Mouse (Mus musculus) heart, embryonic 16.5 days (tissue): Measurements from ENCODE around the gene Zswim1. TPM values are rescaled to one million over a fixed set of nuclear protein-coding genes. Genes with fewer than 3 reads are reported as not detected.

Source experiments
- ATAC-seq: fragments of 200-750 bp; cut with Nextera tagmentation; replicated peaks from 2 replicates; pipeline ENCODE4 v1.8.0; 2017; ENCODE audit warnings: moderate number of reproducible peaks; ENCODE audit not compliant: insufficient read depth, low FRiP score; ENCODE audit errors: extremely low read depth
- H3K27ac ChIP-seq: fragments of 300-500 bp; sonication (generic); 2 replicates; pipeline ENCODE4 v1.5.1; 2014; ENCODE audit warnings: mild to moderate bottlenecking, low read length, control low read depth, moderate library complexity
- H3K27me3 ChIP-seq: fragments of 300-500 bp; sonication (generic); 2 replicates; pipeline ENCODE4 v1.6.1; 2014; ENCODE audit warnings: low read length, mixed read lengths; ENCODE audit not compliant: control insufficient read depth, insufficient read depth
- H3K36me3 ChIP-seq: fragments of 300-500 bp; sonication (generic); 2 replicates; pipeline ENCODE4 v1.6.1; 2014; ENCODE audit not compliant: control insufficient read depth, insufficient read depth
- H3K4me1 ChIP-seq: fragments of 300-500 bp; sonication (generic); 2 replicates; pipeline ENCODE4 v1.6.1; 2014; ENCODE audit warnings: low read length, mixed read lengths; ENCODE audit not compliant: control insufficient read depth, insufficient read depth
- H3K4me2 ChIP-seq: fragments of 300-500 bp; sonication (generic); 2 replicates; pipeline ENCODE4 v1.6.1; 2014; ENCODE audit warnings: low read depth, mild to moderate bottlenecking, control low read depth, low read length
- H3K4me3 ChIP-seq: fragments of 300-500 bp; sonication (generic); 2 replicates; pipeline ENCODE4 v1.5.1; 2014; ENCODE audit warnings: mild to moderate bottlenecking, control low read depth, low read length
- H3K9ac ChIP-seq: fragments of 300-500 bp; sonication (generic); 2 replicates; pipeline ENCODE4 v1.6.1; 2014; ENCODE audit warnings: low read length, control low read depth
- H3K9me3 ChIP-seq: fragments of 300-500 bp; sonication (generic); replicated peaks from 2 replicates; pipeline ENCODE4 v1.6.1; 2016; ENCODE audit warnings: low read length; ENCODE audit not compliant: control insufficient read depth
- WGBS: fragments of 180-500 bp; shearing (Covaris S2); extraction: QIAGEN DNeasy Blood & Tissue Kit; methylation state at CpG from one replicate; pipeline ENCODE4 v1.1.7; 2014; 5-methylcytosine and 5-hydroxymethylcytosine counted together
- polyA plus RNA-seq: library from polyadenylated mRNA; unstranded; fragments of >200 nt; fragmentation: Nextera tagmentation; extraction: Ambion mirVana; gene quantifications from 2 replicates; pipeline ENCODE4 v1.2.1, GENCODE M21; 2015

Gene Zswim1
- polyA plus RNA-seq, 1 experiment from 2014 or later, result 12.1 TPM

DNA sequence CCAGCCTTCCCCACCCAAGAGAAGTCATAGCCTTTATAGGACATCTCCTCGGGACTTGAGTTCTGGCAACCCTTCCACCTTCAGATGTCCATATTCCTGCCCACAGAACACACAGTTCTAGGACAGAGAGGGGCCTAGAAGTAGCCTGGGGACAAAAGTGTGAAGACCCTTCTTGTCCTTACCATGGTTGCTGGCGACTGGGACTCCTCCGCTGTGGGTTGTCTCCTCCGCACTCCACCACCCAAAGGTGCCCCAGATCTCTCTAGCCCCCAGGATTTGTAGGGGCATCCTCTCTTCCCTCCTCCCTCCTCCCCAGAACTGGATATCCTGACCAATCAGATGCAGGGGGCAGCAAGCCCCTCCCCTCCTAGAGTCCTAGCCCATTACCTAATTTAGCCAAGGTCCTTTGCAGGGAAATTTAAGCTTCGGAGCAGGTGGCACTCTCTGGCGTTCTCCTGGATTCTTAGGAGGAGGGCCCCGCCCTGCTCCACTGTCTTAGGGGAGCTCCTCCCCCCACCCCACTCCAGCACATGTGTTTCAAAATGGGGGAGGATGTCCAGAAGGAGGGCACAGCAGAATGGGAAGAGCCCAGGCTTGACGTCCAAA, 42.9 kb upstream of the Zswim1 start, which contains the start of gene Tnnc2:
Tnnc2 (minus strand) TSS at position 487 of the 606 bp plus-strand sequence.
- Histone ChIP-seq H3K27ac (no peak within 1 kb of the TSS), H3K9ac (no peak within 1 kb of the TSS), H3K27me3 (no peaks in the 10 kb centered on the region), H3K9me3 (no peaks in the 10 kb centered on the region), H3K4me1 (peaks cover 1% of the 10 kb centered on the region), H3K4me2 (no peak within 1 kb of the TSS), H3K4me3 (no peak within 1 kb of the TSS), H3K36me3 (no peaks in the 10 kb centered on the region)
- 68% methylated on average over 8 of the region's 8 CpGs for WGBS
- ATAC-seq, result no peak

DNA sequence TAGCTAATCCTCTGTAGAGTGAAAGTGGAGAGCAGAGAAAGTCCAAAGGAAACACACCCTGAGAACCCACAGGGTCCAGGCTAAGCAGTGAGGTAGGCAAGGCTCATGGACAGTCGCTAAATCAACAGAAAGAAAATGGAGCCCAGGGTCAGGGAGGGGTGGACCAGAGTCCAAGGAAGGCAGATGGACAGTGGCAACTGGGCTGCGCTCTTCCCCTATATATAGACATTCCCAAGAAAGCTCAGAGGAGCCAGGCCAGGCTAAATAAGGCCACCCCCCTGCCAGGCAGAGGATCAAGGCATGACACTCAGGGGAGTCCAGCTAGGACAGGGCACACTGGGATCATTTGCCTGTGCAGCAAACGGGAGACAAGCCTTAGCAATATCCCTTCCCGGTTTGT, 40.6 kb upstream of the Zswim1 start:
- no peak overlapping the region for H3K4me3 ChIP-seq
- ATAC-seq, result no peak
- no peak overlapping the region for H3K9ac ChIP-seq
- H3K27ac ChIP-seq, result no peak overlapping the region
- H3K4me2 ChIP-seq, result no peak overlapping the region
- peaks cover 9% of the 10 kb centered on the region for H3K4me1 ChIP-seq
- 62% methylated on average over 4 of the region's 4 CpGs for WGBS
- H3K27me3 ChIP-seq, result no peaks in the 10 kb centered on the region
- H3K36me3 ChIP-seq, result no peaks in the 10 kb centered on the region
- H3K9me3 ChIP-seq, result no peaks in the 10 kb centered on the region

DNA sequence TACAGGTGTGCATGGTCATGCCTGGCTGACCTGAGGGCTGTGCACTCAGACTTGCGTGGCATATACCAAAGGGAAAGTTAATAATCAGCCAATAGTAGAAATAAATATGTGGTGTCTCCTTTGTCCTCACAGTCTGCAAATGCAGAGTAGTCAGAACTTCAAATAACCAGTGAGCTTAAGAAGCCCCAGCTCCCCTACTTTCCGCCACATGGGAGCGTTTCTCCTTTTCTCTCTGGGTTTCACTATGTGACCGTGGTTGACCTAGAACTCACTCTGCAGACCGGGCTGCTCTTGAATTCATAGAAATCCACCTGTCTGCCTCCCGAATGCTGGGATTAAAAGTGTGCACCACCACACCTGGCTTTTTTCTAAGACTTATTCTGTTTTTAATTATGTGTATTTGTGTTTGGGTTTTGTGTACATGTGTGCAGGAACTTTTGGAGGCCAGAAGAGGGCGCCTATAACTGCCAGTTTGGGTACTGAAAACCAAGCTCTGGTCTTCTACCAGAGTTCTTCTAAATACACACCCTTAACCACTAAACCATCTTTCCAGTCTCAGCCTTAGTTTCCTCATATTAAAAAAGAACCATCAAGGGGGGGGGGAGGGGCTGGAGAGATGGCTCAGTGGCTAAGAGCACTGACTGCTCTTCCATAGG, 38.4 kb upstream of the Zswim1 start:
- 73% methylated on average over 7 of the region's 7 CpGs for WGBS
- Histone ChIP-seq H3K27ac (no peak overlapping the region), H3K4me1 (peaks cover 26% of the 10 kb centered on the region), H3K4me3 (no peak overlapping the region), H3K9ac (no peak overlapping the region), H3K27me3 (no peaks in the 10 kb centered on the region), H3K9me3 (no peaks in the 10 kb centered on the region), H3K4me2 (no peak overlapping the region), H3K36me3 (peaks cover 2% of the 10 kb centered on the region; the same call in 1 of the 2 replicates)
- ATAC-seq, result no peak

DNA sequence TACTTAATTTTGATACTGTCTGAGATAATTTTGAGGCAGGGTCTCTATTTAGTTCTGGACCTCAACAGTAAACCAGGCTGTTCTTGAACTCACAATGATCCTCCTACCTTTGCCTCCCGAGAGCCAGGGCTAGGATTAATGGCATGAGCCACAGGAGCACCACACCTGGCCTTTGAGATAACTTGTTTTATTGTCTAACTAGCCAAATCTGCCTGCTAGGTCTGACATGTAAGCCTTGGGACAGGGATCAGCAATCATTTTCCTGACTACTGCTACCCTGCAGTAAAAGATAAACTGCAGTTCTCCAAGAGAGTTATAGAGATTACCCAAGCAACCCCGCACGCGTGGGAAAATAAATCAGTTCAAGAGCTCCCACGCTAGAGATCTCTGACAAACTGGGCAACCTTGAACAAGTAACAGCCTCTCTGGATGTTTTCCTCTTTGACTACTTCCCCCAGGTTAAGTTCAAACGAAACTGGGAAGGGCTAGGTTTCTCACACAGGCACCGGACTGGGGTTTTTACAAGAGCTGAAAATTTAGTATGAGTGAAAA, 37.5 kb upstream of the Zswim1 start:
- Histone ChIP-seq H3K4me1 (peaks cover 26% of the 10 kb centered on the region), H3K9ac (peak overlapping the region; percentile 90), H3K4me2 (peak overlapping the region; percentile 73), H3K27ac (peak overlapping the region; percentile 96), H3K36me3 (peaks cover 2% of the 10 kb centered on the region; the same call in 1 of the 2 replicates), H3K9me3 (no peaks in the 10 kb centered on the region), H3K4me3 (peak overlapping the region; percentile 73), H3K27me3 (no peaks in the 10 kb centered on the region)
- ATAC-seq, result no peak
- 5% methylated on average over 7 of the region's 7 CpGs for WGBS

DNA sequence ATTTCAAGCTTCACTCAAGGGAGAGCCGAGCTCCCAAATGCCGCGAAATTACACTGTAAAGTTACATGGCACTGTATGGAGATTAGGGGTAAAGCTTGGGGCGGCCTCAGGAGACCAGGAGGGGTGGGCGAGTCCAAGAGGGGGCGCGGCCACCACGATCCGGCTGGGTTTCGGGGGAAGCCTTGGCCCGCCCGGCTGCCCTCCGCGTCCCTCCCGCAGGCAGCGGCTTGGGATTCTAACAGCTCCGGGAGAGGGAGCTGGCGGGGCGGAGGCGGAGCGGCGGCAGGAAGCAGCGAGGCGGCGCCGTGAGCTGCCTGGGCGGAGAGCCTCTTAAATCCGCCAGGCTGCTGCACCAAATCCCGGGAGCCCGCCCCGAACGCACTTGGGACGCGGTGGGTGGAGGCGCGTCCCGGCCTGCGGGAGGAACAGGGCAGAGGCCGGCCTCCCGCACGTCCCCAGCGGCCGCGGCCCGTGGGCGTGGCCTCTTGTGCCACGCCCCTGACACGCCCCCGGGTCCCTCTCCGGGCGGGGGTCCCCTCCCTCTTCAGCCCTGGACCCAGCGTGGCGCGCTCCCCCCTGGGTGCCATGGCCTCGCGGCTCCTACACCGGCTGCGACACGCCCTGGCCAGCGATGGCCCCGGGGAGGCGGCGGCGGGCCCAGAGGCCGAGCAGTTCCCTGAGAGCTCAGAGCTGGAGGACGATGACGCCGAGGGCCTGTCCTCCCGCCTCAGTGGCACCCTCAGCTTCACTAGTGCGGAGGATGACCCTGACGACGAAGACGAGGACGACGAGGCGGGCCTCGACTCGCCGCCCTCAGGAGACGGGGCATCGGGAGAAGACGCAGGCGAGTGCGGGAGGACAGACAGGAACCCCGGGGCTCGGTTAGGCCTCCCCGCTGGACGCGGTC, 36.8 kb upstream of the Zswim1 start, which contains the start of gene Snx21:
Snx21 (plus strand) TSS at position 343 of the 907 bp plus-strand sequence.
- Histone ChIP-seq H3K4me2 (peak within 1 kb of the TSS; percentile 73), H3K9me3 (no peaks in the 10 kb centered on the region), H3K4me1 (peaks cover 26% of the 10 kb centered on the region), H3K27ac (peak within 1 kb of the TSS; percentile 96), H3K36me3 (peaks cover 2% of the 10 kb centered on the region; the same call in 1 of the 2 replicates), H3K27me3 (no peaks in the 10 kb centered on the region), H3K4me3 (peak within 1 kb of the TSS; percentile 73), H3K9ac (peak within 1 kb of the TSS; percentile 90)
- peak; percentile 96 for ATAC-seq
- under 1% methylated on average over 84 of the region's 89 CpGs for WGBS

DNA sequence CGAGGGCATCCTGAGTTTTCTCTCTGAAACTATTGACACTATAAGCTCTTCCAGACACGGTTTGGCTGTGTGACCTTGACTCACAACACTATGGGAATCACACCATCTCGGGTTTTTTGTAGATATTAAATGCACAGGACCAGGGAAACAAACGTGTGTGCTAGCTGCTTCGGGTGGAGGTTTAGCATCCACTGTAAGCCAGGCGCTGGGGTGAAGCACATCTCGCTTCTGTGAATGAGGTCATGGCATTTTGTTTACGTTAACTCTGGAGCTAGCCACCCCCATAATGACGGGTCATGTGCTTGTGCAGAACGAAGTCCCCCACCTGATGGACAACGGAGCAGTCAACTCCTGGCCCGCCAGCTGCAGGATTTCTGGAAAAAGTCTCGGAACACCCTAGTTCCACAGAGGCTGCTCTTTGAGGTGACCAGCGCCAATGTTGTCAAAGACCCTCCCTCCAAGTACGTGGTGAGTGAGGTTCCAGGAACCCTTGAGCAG, 36.0 kb upstream of the Zswim1 start:
- 5% methylated on average over 15 of the region's 15 CpGs for WGBS
- H3K4me1 ChIP-seq, result peaks cover 26% of the 10 kb centered on the region
- peak overlapping the region; percentile 73 for H3K4me2 ChIP-seq
- H3K9me3 ChIP-seq, result no peaks in the 10 kb centered on the region
- peak overlapping the region; percentile 90 for H3K9ac ChIP-seq
- no peaks in the 10 kb centered on the region for H3K27me3 ChIP-seq
- H3K27ac ChIP-seq, result peak overlapping the region; percentile 96
- H3K36me3 ChIP-seq, result peaks cover 2% of the 10 kb centered on the region; the same call in 1 of the 2 replicates
- ATAC-seq, result no peak
- peak overlapping the region; percentile 73 for H3K4me3 ChIP-seq

DNA sequence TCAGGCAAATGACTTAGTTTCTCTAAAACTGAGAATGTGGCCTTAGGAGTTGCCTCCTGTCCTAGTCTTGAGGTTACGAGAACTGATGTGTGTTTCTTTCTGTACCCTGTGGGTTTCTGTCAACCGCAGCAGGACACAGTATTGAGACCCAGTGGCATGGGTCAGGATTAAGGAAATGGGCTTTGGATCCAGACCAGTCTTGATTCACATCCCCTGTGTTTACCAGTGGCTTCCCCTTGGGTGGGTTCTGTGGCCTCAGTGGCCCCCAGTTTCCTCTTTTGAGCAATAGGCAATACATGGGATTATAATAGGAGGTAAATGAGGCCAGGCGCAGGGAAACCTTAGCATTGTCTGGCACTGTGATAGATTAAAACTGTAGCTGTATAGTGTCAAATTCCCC, 35.5 kb upstream of the Zswim1 start:
- peak overlapping the region; percentile 96 for H3K27ac ChIP-seq
- 65% methylated on average over 3 of the region's 3 CpGs for WGBS
- no peaks in the 10 kb centered on the region for H3K27me3 ChIP-seq
- H3K36me3 ChIP-seq, result peaks cover 3% of the 10 kb centered on the region; the same call in 1 of the 2 replicates
- peak overlapping the region; percentile 73 for H3K4me2 ChIP-seq
- peaks cover 26% of the 10 kb centered on the region for H3K4me1 ChIP-seq
- peak overlapping the region; percentile 90 for H3K9ac ChIP-seq
- H3K4me3 ChIP-seq, result peak overlapping the region; percentile 73
- no peaks in the 10 kb centered on the region for H3K9me3 ChIP-seq
- no peak for ATAC-seq

DNA sequence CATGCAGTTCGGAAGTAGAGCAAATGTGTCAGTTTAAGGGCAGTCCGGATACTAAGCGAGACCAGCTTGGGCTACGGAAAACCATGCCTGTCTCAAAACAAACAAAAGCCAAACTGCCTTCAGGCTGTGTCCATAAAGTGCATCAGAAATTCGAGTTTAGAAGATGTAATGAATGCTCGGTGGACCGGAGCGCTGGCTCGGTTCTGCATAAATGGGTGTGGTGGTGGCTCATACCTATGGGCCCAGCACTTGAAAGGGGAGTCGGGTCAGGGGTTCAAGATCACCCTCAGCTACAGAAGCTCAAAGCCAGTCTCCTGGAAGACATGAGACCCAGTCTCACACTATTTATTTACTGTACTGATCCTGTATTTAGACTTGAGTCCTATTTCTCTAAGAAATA, 34.7 kb upstream of the Zswim1 start:
- no peaks in the 10 kb centered on the region for H3K27me3 ChIP-seq
- H3K4me3 ChIP-seq, result no peak overlapping the region
- H3K4me1 ChIP-seq, result peaks cover 26% of the 10 kb centered on the region
- peaks cover 10% of the 10 kb centered on the region for H3K36me3 ChIP-seq
- no peak overlapping the region for H3K9ac ChIP-seq
- no peaks in the 10 kb centered on the region for H3K9me3 ChIP-seq
- no peak for ATAC-seq
- H3K4me2 ChIP-seq, result peak overlapping the region; percentile 73
- no peak overlapping the region for H3K27ac ChIP-seq
- WGBS, result 80% methylated on average over 10 of the region's 10 CpGs
